Mouse (Mus musculus): ENCODE results near the gene Cic.

The Cic gene

GRCm38 (mm10) chr7:25267301-25267750, at the start of gene Cic:
Gene Cic, plus strand, starts transcription at chr7:25267704.
- DNase-seq: peak; percentile 100

DNA sequence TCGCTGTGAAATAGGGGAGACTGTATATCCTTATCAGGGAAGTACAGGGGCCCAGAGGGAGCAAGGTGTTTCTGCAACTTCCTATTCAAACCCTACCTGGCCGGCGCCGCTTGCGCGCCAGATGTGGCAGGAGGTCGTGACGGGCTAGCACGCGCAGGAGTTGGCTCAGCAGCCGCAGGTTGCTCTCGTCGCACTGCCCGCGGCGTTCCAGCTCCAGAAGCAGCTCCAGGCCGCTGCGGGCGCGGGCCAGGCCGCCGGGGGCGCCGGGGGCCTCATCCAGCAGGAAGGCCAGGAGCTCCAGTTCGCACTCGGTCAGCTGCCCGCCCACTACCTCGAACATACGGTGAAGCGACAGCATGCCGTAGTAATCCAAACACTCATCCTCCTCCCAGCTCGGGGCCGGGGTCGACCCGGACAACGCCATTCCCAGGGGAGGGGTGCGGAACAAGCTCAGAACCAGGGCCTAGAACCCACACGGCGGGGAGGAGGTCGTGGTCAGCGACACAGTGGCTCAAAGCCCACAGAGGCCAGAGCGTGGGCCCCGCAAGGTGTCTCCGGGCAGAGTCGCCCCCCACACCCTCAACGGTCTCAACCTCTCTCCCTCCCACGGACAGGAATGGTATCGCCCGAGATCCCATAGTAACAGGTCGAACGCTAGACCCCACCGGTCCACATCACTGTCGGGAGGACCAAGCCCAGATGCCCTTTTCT, 48.6 kb upstream of the Cic start:
- DNase-seq: peak; percentile 53

GRCm38 (mm10) chr7:25219416-25219750, 48.1 kb upstream of the Cic start:
- DNase-seq: no peak

- peak; percentile 97 for DNase-seq
These were observed 47.6 kb upstream of the Cic start for GRCm38 (mm10) chr7:25219756-25220456.

GRCm38 (mm10) chr7:25220457-25221101, 46.9 kb upstream of the Cic start, which contains the start of gene Dedd2:
Gene Dedd2, minus strand, starts transcription at chr7:25220615.
- DNase-seq: peak; percentile 85

DNA sequence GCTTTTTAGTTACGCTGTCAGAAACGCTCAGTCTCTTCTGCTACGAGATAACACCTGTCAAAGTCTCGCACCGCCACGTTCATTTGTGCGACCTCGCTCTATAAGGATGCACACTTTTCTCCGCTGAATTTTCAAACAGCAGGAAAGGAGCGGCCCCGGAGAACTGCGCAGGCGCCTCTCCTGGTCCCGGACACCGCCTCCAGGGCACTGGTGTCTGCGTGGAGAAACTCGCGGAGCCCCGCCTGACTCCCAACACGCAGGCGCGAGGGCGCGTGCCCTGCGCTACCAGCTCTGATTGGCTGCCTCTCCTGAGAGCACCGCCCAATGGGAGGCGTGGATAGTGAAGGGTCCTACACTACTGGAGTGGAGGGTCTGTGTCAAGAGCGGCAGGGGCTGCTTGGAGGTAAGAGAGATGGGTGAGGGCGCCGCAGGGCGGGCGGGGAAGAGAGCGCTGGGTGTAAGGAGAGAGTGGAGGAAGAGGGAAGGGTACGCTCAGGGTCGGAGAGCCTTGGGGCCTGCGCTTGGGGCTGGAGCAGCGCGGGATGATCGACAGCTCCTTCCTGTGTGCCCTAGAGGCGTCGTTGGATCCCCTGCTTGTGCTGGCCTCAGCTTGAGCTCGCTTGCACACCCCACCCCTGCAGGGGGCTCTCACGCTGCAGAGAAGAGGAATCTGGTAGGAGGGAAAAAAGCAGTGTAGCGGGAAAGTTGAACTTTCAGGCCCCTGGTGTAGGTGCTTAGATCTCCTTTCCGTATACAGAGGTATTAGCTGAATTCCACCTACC, 46.2 kb upstream of the Cic start, which contains the start of gene Zfp526:
TSS of gene Zfp526 (plus strand) at position 324 of the 782 bp plus-strand sequence.
- peak; percentile 98 for DNase-seq

DNA sequence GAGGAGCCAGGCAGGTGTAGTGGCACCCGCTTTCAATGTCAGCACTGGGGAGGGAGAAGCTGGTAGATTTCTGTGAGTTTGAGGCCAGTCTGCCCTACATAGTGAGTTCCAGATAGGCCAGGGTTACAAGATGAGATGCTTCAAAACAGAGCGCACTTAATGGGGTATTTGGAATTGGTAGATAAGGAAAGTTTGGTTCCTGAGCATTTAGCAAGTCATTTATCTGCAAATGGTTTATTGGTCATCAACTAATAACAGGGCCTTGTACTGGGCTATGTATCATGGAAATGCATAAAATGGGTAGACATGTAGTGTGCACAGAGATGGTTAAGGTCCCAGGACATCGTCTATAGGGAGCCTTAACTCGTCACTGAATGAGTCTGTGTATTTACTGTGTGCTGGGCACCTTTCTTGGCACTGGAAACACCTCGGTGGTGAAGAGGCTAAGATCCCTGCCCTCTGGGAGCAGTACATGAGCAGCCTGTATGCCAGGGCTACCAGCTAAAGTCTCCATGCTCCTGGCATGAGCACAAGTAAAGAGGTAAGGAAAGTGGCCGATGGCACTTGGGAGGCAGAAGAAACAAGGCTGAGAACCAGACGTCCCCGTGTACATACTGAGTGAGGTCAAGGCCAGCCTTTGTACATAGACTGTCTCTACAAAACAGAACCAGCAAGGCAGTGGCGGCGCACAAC, 45.1 kb upstream of the Cic start:
- no peak for DNase-seq

GRCm38 (mm10) chr7:25227523-25228300, 39.8 kb upstream of the Cic start:
- DNase-seq: peak; percentile 79

GRCm38 (mm10) chr7:25230690-25231285, 36.7 kb upstream of the Cic start:
- DNase-seq: no peak

GRCm38 (mm10) chr7:25232101-25232648, 35.3 kb upstream of the Cic start:
- DNase-seq: no peak

DNA sequence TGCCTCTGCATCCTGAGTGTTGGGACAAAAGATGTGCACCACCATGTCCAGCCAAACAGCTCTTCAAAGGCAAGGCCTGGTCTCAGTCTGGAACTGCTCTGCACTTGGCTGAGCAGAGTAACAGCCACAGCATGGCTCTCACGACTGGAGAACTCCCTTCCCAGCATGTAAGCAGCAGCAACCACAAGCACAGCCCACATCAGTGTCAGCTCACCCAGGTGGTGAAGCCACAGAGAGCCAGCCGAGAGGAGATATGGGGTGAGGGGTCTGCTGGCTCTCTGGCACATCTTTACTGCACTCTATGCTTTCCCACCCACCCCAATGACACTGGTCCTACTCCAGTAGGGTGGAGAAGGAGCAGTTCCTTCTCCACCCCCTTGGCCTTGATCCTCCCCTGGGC, 34.4 kb upstream of the Cic start:
- peak; percentile 4 for DNase-seq

GRCm38 (mm10) chr7:25235526-25235925, 32.0 kb upstream of the Cic start:
- DNase-seq: peak; percentile 11

DNA sequence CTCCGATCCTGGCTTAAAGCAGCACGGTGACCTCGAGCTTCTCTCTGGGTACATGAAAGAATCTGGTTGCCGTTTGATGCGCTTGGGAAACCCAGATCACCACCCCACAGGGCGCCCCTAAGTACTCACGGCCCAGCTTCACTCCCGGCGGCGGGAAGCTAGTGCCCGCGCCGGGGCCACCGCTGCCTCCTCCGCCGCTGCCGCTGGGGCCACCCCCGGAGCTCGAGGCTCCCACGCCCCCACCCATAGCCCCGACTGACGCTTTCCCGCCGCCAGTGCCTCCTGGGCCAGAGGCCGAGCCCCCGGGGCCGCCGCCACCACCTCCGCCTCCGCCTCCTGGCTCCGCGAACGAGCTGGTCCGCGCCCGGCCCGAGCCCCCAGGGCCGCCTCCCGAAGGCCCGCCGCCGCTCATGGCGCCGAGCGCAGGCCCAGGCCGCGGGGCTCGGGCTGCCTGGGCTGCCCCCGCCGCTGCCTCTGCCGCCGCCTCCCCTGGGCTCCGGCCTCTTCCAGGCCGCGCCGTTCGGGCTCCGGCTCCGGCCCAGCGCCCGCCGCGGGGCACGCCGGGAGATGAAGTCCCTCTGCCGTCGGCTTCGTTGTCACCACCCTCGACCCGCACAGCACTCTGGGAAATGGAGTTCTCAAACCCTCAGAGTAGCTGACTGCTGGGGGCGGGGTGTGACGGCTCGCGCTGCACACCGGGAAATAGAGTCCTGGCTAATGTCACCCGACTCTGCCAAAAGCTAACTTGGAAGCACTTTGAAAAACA, 30.1 kb upstream of the Cic start, which contains the start of gene Gsk3a:
TSS of gene Gsk3a (minus strand) at position 603 of the 766 bp plus-strand sequence.
- DNase-seq: peak; percentile 98

GRCm38 (mm10) chr7:25238015-25238706, 29.3 kb upstream of the Cic start:
- DNase-seq: peak; percentile 97

DNA sequence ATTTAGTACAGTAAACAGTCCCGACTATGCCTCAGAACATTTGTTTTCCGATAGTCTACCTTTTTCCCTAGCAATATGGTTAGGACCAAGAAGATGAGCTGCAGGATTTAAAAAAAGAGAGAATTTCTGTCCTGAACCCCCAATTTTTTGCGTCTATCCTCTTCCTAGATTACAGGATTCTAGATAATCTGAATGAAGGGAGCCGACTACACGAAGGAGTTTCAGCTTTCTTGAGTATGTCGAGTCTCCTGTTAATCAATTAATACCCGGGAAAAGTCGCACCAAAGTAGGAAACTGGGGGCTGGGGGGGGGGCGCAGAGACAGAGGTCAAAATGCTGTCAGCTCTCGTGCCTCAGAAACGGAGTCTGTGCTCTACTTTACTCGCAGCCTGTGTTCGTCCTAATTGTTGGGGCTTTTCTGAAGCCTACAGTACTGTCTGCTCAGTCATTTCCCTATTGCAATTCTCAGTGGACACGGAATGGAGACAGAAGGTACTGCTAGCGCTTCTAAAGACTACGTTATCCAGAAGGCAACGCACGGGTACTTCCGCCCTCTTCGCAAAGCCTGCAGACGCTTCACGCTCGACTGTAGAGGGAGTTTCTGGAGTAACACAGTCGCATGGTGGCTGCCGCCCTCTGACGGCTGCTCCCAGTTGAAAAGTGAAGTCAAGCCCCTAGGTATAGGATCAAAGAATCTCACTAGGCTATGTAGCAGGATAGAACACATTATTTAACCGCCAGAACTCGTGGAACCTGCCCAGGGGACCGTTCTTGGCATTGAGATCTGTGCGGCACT, 28.5 kb upstream of the Cic start:
- peak; percentile 91 for DNase-seq

DNA sequence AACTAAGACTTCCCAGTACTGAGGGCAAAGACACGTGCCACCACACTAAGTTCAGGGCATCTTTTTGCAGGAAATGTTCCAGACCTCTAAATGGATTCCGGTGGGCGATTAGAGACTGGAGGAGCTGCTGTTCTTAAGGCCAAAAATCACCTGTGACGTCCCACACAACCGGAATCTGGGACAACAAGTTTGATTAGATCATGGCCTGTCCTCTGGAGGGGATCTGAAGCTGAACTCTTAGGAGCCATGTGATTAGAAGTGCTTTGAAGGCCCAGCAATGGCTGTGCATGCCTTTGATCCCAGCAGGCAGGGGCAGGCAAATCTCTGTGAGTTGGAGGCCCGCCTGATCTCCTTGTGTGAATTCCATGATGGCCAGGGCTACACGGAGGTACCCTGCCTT, 26.9 kb upstream of the Cic start:
- peak; percentile 21 for DNase-seq

GRCm38 (mm10) chr7:25241062-25241461, 26.4 kb upstream of the Cic start:
- DNase-seq: peak; percentile 61

DNA sequence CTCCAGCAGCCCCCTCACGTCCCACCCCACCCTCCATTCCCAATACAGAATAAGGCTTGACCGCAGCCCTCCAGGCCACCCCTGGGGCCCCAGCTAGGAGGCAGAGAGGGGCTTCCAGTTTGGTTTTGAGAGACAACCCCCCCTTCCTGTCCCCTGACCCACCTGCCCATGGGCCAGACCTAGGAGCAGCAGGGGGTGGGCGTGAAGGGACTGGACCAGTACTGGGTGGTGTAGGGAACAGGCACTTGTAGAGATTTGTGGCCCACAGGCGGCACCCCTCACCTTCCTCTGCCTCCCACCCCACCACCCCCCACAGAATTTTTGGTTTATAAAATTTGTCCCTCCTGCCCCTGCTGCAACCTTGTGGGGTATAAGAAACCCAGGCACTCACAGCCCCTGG, 24.1 kb upstream of the Cic start:
- DNase-seq: peak; percentile 6

All from kidney, adult 11 months (tissue).